Mouse (Mus musculus) CH12.LX (cell line): Measurements from ENCODE around the gene Smdt1.

ENCODE experiments used
- BHLHE40 ChIP-seq: IDR thresholded peaks from 2 replicates; pipeline ENCODE4 v1.6.1; 2011; ENCODE audit warnings: mild to moderate bottlenecking, low read depth, low read length, improper control_type of control experiment
- CHD2 ChIP-seq: IDR thresholded peaks from 2 replicates; pipeline ENCODE4 v1.6.1; 2011; ENCODE audit warnings: low read length, improper control_type of control experiment
- HCFC1 ChIP-seq: IDR thresholded peaks from 2 replicates; pipeline ENCODE4 v1.6.1; 2012; ENCODE audit warnings: low read depth, mild to moderate bottlenecking, inconsistent platforms, low read length, improper control_type of control experiment
- NELFE ChIP-seq: IDR thresholded peaks from 2 replicates; pipeline ENCODE4 v1.6.1; 2011; ENCODE audit warnings: low read depth, low read length, improper control_type of control experiment
- POLR2A ChIP-seq: IDR thresholded peaks from 2 replicates; pipeline ENCODE4 v1.6.1; 2011; ENCODE audit warnings: low read depth, mild to moderate bottlenecking, improper control_type of control experiment, low read length
- TBP ChIP-seq: conservative IDR thresholded peaks from 2 replicates; pipeline ENCODE4 v1.6.1; 2011; ENCODE audit warnings: low read depth, low read length, improper control_type of control experiment
- USF2 ChIP-seq: conservative IDR thresholded peaks from 2 replicates; pipeline ENCODE4 v1.6.1; 2011; ENCODE audit warnings: low read depth, low read length, improper control_type of control experiment
- ZC3H11A ChIP-seq: IDR thresholded peaks from 2 replicates; pipeline ENCODE4 v1.6.1; 2012; ENCODE audit warnings: low read depth, mild to moderate bottlenecking, inconsistent platforms, low read length, improper control_type of control experiment
- ZMIZ1 ChIP-seq: IDR thresholded peaks from 2 replicates; pipeline ENCODE4 v1.6.1; 2012; ENCODE audit warnings: low read depth, mild to moderate bottlenecking, inconsistent platforms, low read length, improper control_type of control experiment

- TF ChIP-seq ZMIZ1 (no peak), CHD2 (no peak), TBP (no peak), USF2 (no peak), ZC3H11A (no peak), HCFC1 (no peak), NELFE (no peak), BHLHE40 (no peak), POLR2A (no peak)
These were observed 2.3 kb downstream of the Smdt1 start for GRCm38 (mm10) chr15:82341036-82341501.
